Mouse (Mus musculus) frontal cortex, postnatal 36 days (tissue): Measurements from ENCODE around the gene Sgf29.

Experiments used
- DNase-seq, 2 experiments: peaks; one replicate each; pipeline ENCODE4 v3.0.0; 2022; ENCODE audit warnings: low spot score in 2 of 2

Gene Sgf29

GRCm38 (mm10) chr7:126642545-126643243 is 6.4 kb upstream of the Sgf29 start:
- DNase-seq: no peak

- DNase-seq: peak in 1 of 2 experiments; percentile 9
Observed at GRCm38 (mm10) chr7:126643244-126643617, 5.9 kb upstream of the Sgf29 start.

- no peak for DNase-seq
Observed at GRCm38 (mm10) chr7:126644345-126644744, 4.8 kb upstream of the Sgf29 start.

GRCm38 (mm10) chr7:126644914-126645313 is 4.2 kb upstream of the Sgf29 start:
- no peak for DNase-seq

- DNase-seq: no peak
Observed at GRCm38 (mm10) chr7:126645708-126646107, 3.4 kb upstream of the Sgf29 start.

- peak in 1 of 2 experiments; percentile 7 for DNase-seq
Observed at GRCm38 (mm10) chr7:126648486-126648885, 623 bp upstream of the Sgf29 start.

- DNase-seq: no peak
Observed at GRCm38 (mm10) chr7:126650852-126651251, 1.7 kb downstream of the Sgf29 start.

GRCm38 (mm10) chr7:126653991-126654390 is 4.9 kb downstream of the Sgf29 start:
- DNase-seq: no peak

GRCm38 (mm10) chr7:126655695-126656094 is 6.6 kb downstream of the Sgf29 start:
- no peak for DNase-seq

- no peak for DNase-seq
Observed at GRCm38 (mm10) chr7:126657522-126657921, 8.4 kb downstream of the Sgf29 start.

- DNase-seq: no peak
Observed at GRCm38 (mm10) chr7:126659771-126660170, 10.7 kb downstream of the Sgf29 start.

GRCm38 (mm10) chr7:126663646-126664045 is 14.5 kb downstream of the Sgf29 start:
- no peak for DNase-seq

GRCm38 (mm10) chr7:126665269-126665668 is 16.2 kb downstream of the Sgf29 start:
- no peak for DNase-seq

- no peak for DNase-seq
Observed at GRCm38 (mm10) chr7:126667495-126668090, 18.5 kb downstream of the Sgf29 start.

- DNase-seq: no peak
Observed at GRCm38 (mm10) chr7:126668452-126668851, 19.3 kb downstream of the Sgf29 start.

- DNase-seq: no peak
Observed at GRCm38 (mm10) chr7:126670152-126670551, 21.0 kb downstream of the Sgf29 start.

GRCm38 (mm10) chr7:126672111-126672510 is 23.0 kb downstream of the Sgf29 start:
- no peak for DNase-seq

- DNase-seq: no peak
Observed at GRCm38 (mm10) chr7:126675104-126675503, 26.0 kb downstream of the Sgf29 start.

GRCm38 (mm10) chr7:126676207-126676606 is 27.1 kb downstream of the Sgf29 start, which contains the start of gene Sult1a1:
Gene Sult1a1 (minus strand): TSS chr7:126676432.
- no peak for DNase-seq

GRCm38 (mm10) chr7:126676631-126677220 is 27.6 kb downstream of the Sgf29 start:
- no peak for DNase-seq

GRCm38 (mm10) chr7:126678545-126679341 is 29.6 kb downstream of the Sgf29 start:
- no peak for DNase-seq

- no peak for DNase-seq
Observed at GRCm38 (mm10) chr7:126679683-126680082, 30.6 kb downstream of the Sgf29 start.
